Comparison of ENCODE assay signal across 8 mouse cellular contexts in the genomic region with DNA sequence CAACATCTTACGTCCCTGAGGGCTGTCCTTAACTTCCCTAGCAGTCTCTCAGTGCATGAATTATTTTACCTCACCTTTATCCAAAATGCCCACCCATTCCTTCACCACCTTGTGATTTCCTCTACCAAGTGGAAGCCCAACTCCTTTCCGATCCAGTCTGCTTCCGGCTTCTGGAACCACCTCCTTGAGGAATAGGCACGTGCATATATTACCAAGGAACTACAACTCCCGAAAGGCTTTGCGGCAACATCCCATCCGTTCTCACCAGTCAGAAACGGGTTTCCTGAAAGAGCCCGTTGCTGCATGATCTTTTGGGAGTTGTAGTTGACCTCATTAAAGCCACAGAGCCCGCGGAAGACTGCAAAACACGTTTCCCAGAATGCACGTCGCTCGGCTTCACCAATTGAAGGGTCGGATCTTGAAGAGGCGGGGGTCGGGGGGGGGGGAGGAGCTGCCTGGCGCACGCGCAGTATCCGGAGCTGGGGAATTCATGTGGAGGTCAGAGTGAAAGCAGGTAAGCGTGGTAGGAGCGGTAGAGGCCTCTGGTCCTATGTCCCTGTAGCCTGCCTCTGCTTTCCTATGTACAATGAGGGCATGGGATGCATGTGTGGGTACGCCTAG. TPM values are rescaled to one million over a fixed set of nuclear protein-coding genes. Genes with fewer than 3 reads are reported as not detected.
DNase-seq lines count a peak whose midpoint lies in the region; ATAC-seq lines count a peak whose summit lies in the region.

TSS of gene Phb (plus strand) at position 429 of the 621 bp plus-strand sequence.

- ATAC-seq in inflammation-experienced regulatory T-cells, adult 6 months = peak; percentile 97
- peak; percentile 96 for ATAC-seq in megakaryocyte-erythroid progenitor cell, adult 5-6 weeks (replicated peaks; ENCODE audit: low FRiP score, low TSS enrichment, poor library complexity, severe bottlenecking)

- intact Hi-C loops in gastrocnemius, postnatal 14 days (cut with DNase I; ENCODE audit: low total_unique reads) = no loop called here
- intact Hi-C loops in left cerebral cortex, postnatal 10 days (cut with DNase I) = no loop called here

- DNase-seq in adrenal gland, adult (ENCODE audit: inconsistent age in 2 of 2, low spot score in 1 of 2) = peak; percentile 95 to 98
- peak; percentile 100 for DNase-seq in embryo, embryonic 10.5 days (ENCODE audit: low spot score)
- peak; percentile 92 for DNase-seq in gastrocnemius, postnatal 14 days
- DNase-seq in left cerebral cortex, postnatal 10 days (ENCODE audit: extremely low spot score in 1 of 2, low spot score in 2 of 2) = peak; percentile 94 to 98
- DNase-seq in right cerebral cortex, postnatal 25 days = peak; percentile 90
- DNase-seq in urinary bladder, postnatal 4 days (ENCODE audit: low spot score in 2 of 2) = peak; percentile 89 to 90

RNA-seq across cellular contexts. Expression of gene Phb, which starts in this region (rescaled TPM):
- 100 to 1,000 TPM; 149 to 153 TPM for total RNA-seq in gastrocnemius, postnatal 14 days (2021)
- polyA plus RNA-seq in inflammation-experienced regulatory T-cells, adult 6 months (2017; shearing (Covaris generic)) = 100 to 1,000 TPM; 114 to 161 (median 126) TPM
- total RNA-seq in left cerebral cortex, postnatal 10 days (2021) = 100 to 1,000 TPM in 1 of 2 experiments, 10 to 100 TPM in 1; 88.3 to 104 TPM
- 120 and 179 TPM in 2 replicates for total RNA-seq in megakaryocyte-erythroid progenitor cell, adult 5-6 weeks (2014; fragmentation: Nextera tagmentation)
- total RNA-seq in megakaryocyte-erythroid progenitor cell, adult 5-6 weeks (2017) = 189 and 190 TPM in 2 replicates

Comparison
In these comparisons a context has a peak if more than half of its experiments do, and no peak if none do; other contexts are left out.
1. Peak in every context shown above with its lines: DNase-seq and ATAC-seq.